21 mouse cellular contexts compared by ENCODE assay signal in the genomic region with DNA sequence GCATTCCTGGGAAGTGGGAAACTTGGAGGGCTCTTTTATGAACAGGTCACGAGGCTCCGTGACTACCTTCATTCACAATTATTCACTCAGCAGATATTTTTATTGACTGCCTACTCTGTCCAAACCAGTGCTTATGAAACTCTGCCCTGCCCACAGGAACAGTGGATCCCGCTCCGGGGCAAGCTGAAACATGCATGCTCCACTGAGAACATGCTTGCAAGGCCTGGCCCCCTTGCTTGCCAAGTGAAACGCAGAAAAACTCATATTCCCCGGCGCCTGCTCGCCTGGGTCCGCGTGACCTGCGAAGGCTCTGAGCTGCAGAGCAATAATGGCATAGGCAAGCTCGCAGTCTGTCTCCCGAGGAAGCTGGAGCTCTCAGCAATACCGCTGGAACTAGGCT. TPM values are rescaled to one million over a fixed set of nuclear protein-coding genes. Genes with fewer than 3 reads are reported as not detected.
A peak's percentile ranks its signal among the peaks of the same experiment; 100 is the strongest.
DNase-seq lines count a peak whose midpoint lies in the region; ATAC-seq and TF ChIP-seq lines count a peak whose summit lies in the region.
"Had no signal": no experiment of that assay in that cellular context is flagged by ENCODE, and none has a peak within 500 bp of the region (broad histone marks: within the 10 kb centered on the region; RNA-seq: fewer than 3 reads in every experiment).

No protein-coding gene starts in this region.

- DNase-seq in limb, embryonic 14.5 days (ENCODE audit: low spot score), result peak; percentile 12
- DNase-seq in limb, embryonic 10.5 days (ENCODE audit: low spot score), result no peak
- no peak for DNase-seq in lung, postnatal 0 days (ENCODE audit: low spot score)
- no peak for DNase-seq in MN1 (ENCODE audit: low spot score)
- no peak for DNase-seq in spleen, adult 18-20 months
- DNase-seq: adrenal gland, postnatal 25 days; B cell, adult 2 months; cerebellum, adult 11-12 months; cerebellum, postnatal 36 days; gastrocnemius, adult 2 months; heart, postnatal 4 days; kidney, adult 2 months; kidney, postnatal 25 days; lung, adult 18-20 months; midbrain, embryonic 14.5 days had no signal

- H3K4me2 ChIP-seq in limb, embryonic 14.5 days (replicated peaks; ENCODE audit: low read depth, low read length, severe bottlenecking), result no peak overlapping the region
- peak overlapping the region; percentile 15; the same call in 1 of the 2 replicates for H3K4me2 ChIP-seq in embryonic facial prominence, embryonic 15.5 days (replicated peaks)
- H3K4me2 ChIP-seq in stomach, embryonic 16.5 days (ENCODE audit: low read depth, low read length), result no peak overlapping the region; the same call in 1 of the 2 replicates
- no peak overlapping the region for H3K4me2 ChIP-seq in lung, postnatal 0 days (replicated peaks; ENCODE audit: low read depth, low read length)
- H3K4me2 ChIP-seq: heart, embryonic 15.5 days; neural tube, embryonic 13.5 days had no signal

- TF ChIP-seq EP300 in lung, postnatal 0 days (IDR thresholded peaks at IDR 0.05), result no peak

- H3K4me3 ChIP-seq in limb, embryonic 14.5 days (replicated peaks; ENCODE audit: low read length), result no peak overlapping the region
- H3K4me3 ChIP-seq in limb, embryonic 10.5 days, result no peak overlapping the region
- no peak overlapping the region for H3K4me3 ChIP-seq in embryonic facial prominence, embryonic 15.5 days (replicated peaks)
- no peak overlapping the region for H3K4me3 ChIP-seq in stomach, embryonic 16.5 days (replicated peaks; ENCODE audit: low read length)
- no peak overlapping the region for H3K4me3 ChIP-seq in lung, postnatal 0 days (ENCODE audit: low read depth, low read length)
- H3K4me3 ChIP-seq: gastrocnemius, adult 2 months; heart, embryonic 15.5 days; megakaryocyte, embryonic 14.5 days; neural tube, embryonic 13.5 days had no signal

- no peak overlapping the region for H3K9ac ChIP-seq in limb, embryonic 14.5 days (ENCODE audit: low read depth, low read length, severe bottlenecking)
- H3K9ac ChIP-seq in embryonic facial prominence, embryonic 15.5 days, result no peak overlapping the region
- H3K9ac ChIP-seq in stomach, embryonic 16.5 days (ENCODE audit: low read length), result no peak overlapping the region
- no peak overlapping the region for H3K9ac ChIP-seq in lung, postnatal 0 days (replicated peaks; ENCODE audit: low read depth)
- H3K9ac ChIP-seq: heart, embryonic 15.5 days; neural tube, embryonic 13.5 days had no signal

- TF ChIP-seq CTCF in lung, postnatal 0 days (IDR thresholded peaks at IDR 0.05), result no peak

- TF ChIP-seq POLR2A in limb, embryonic 14.5 days (IDR thresholded peaks at IDR 0.05; ENCODE audit: borderline replicate concordance, extremely low read depth, insufficient read depth, insufficient read length), result no peak

- no peaks in the 10 kb centered on the region for H3K27me3 ChIP-seq in limb, embryonic 14.5 days (ENCODE audit: control insufficient read depth, insufficient read depth, low read length)
- H3K27me3 ChIP-seq in limb, embryonic 10.5 days (ENCODE audit: low read depth, poor library complexity, severe bottlenecking), result no peaks in the 10 kb centered on the region
- H3K27me3 ChIP-seq in embryonic facial prominence, embryonic 15.5 days, result no peaks in the 10 kb centered on the region
- H3K27me3 ChIP-seq in stomach, embryonic 16.5 days (ENCODE audit: control insufficient read depth, insufficient read depth, low read length), result no peaks in the 10 kb centered on the region
- no peaks in the 10 kb centered on the region for H3K27me3 ChIP-seq in lung, postnatal 0 days (replicated peaks; ENCODE audit: insufficient read depth, low read length)
- H3K27me3 ChIP-seq: heart, embryonic 15.5 days; neural tube, embryonic 13.5 days had no signal

- H3K36me3 ChIP-seq in limb, embryonic 14.5 days (ENCODE audit: control insufficient read depth, insufficient read depth, low read length), result no peaks in the 10 kb centered on the region
- H3K36me3 ChIP-seq in limb, embryonic 10.5 days, result no peaks in the 10 kb centered on the region
- H3K36me3 ChIP-seq in embryonic facial prominence, embryonic 15.5 days, result no peaks in the 10 kb centered on the region
- no peaks in the 10 kb centered on the region for H3K36me3 ChIP-seq in stomach, embryonic 16.5 days (ENCODE audit: control insufficient read depth, insufficient read depth, low read length)
- no peaks in the 10 kb centered on the region for H3K36me3 ChIP-seq in lung, postnatal 0 days (ENCODE audit: insufficient read depth, low read length)
- H3K36me3 ChIP-seq: heart, embryonic 15.5 days; neural tube, embryonic 13.5 days had no signal

- ATAC-seq in limb, embryonic 14.5 days (ENCODE audit: low FRiP score, low read depth), result no peak
- ATAC-seq in embryonic facial prominence, embryonic 15.5 days (ENCODE audit: insufficient number of reproducible peaks, low FRiP score, low TSS enrichment, low read depth), result no peak
- no peak for ATAC-seq in stomach, embryonic 16.5 days (ENCODE audit: insufficient read depth, low FRiP score)
- no peak for ATAC-seq in lung, postnatal 0 days
- ATAC-seq: hindbrain, postnatal 0 days had no signal

- 76% methylated on average over 14 of the region's 14 CpGs for WGBS in limb, embryonic 14.5 days
- WGBS in limb, embryonic 10.5 days, result 84% methylated on average over 14 of the region's 14 CpGs
- whole genome bisulfite sequencing in embryonic facial prominence, embryonic 15.5 days, result 63% methylated on average over 14 of the region's 14 CpGs
- WGBS in stomach, embryonic 16.5 days, result 73% methylated on average over 14 of the region's 14 CpGs
- 77% methylated on average over 14 of the region's 14 CpGs for WGBS in lung, postnatal 0 days

- no peaks in the 10 kb centered on the region for H3K4me1 ChIP-seq in limb, embryonic 14.5 days (ENCODE audit: control insufficient read depth, insufficient read depth, low read length)
- peaks cover 7% of the 10 kb centered on the region for H3K4me1 ChIP-seq in limb, embryonic 10.5 days
- H3K4me1 ChIP-seq in embryonic facial prominence, embryonic 15.5 days, result peaks cover 14% of the 10 kb centered on the region
- peaks cover 2% of the 10 kb centered on the region; the same call in 1 of the 2 replicates for H3K4me1 ChIP-seq in stomach, embryonic 16.5 days (ENCODE audit: control insufficient read depth, insufficient read depth, low read length)
- peaks cover 6% of the 10 kb centered on the region; the same call in 1 of the 2 replicates for H3K4me1 ChIP-seq in lung, postnatal 0 days (ENCODE audit: insufficient read depth, low read depth, low read length)

- no peak overlapping the region for H3K27ac ChIP-seq in limb, embryonic 14.5 days (replicated peaks; ENCODE audit: low read depth, low read length)
- no peak overlapping the region for H3K27ac ChIP-seq in limb, embryonic 10.5 days
- peak overlapping the region; percentile 75 for H3K27ac ChIP-seq in embryonic facial prominence, embryonic 15.5 days (replicated peaks)
- peak overlapping the region; percentile 78 for H3K27ac ChIP-seq in stomach, embryonic 16.5 days (ENCODE audit: low read length)
- H3K27ac ChIP-seq in lung, postnatal 0 days (ENCODE audit: low read length), result no peak overlapping the region
- H3K27ac ChIP-seq: gastrocnemius, adult 2 months; heart, embryonic 15.5 days; hindbrain, postnatal 0 days; neural tube, embryonic 13.5 days had no signal

- H3K9me3 ChIP-seq in limb, embryonic 14.5 days (ENCODE audit: control insufficient read depth, low read length), result no peaks in the 10 kb centered on the region
- no peaks in the 10 kb centered on the region for H3K9me3 ChIP-seq in limb, embryonic 10.5 days (replicated peaks)
- H3K9me3 ChIP-seq in embryonic facial prominence, embryonic 15.5 days (replicated peaks), result no peaks in the 10 kb centered on the region
- no peaks in the 10 kb centered on the region for H3K9me3 ChIP-seq in stomach, embryonic 16.5 days (replicated peaks; ENCODE audit: control insufficient read depth, low read length)
- H3K9me3 ChIP-seq in lung, postnatal 0 days (ENCODE audit: low read length), result no peaks in the 10 kb centered on the region
- H3K9me3 ChIP-seq: heart, embryonic 15.5 days; megakaryocyte, embryonic 14.5 days; neural tube, embryonic 13.5 days had no signal

RNA-seq across cellular contexts. Expression of a gene that starts 43.9 kb away (rescaled TPM):
- 0.50 and 0.57 TPM in 2 replicates for polyA plus RNA-seq in limb, embryonic 14.5 days (2012; rRNA removed)
- 1.3 TPM in 2 replicates for polyA plus RNA-seq in limb, embryonic 14.5 days (2014; fragmentation: Nextera tagmentation; extraction: Ambion mirVana)
- 0.78 and 0.96 TPM in 2 replicates for polyA plus RNA-seq in limb, embryonic 10.5 days (2016; fragmentation: Nextera tagmentation; extraction: Ambion mirVana)
- polyA plus RNA-seq in embryonic facial prominence, embryonic 15.5 days (2015; fragmentation: Nextera tagmentation; extraction: Ambion mirVana), result 1.5 and 1.6 TPM in 2 replicates
- 0.72 and 1.3 TPM in 2 replicates for polyA plus RNA-seq in stomach, embryonic 16.5 days (2015; fragmentation: Nextera tagmentation; extraction: Ambion mirVana)
- 1.5 and 1.8 TPM in 2 replicates for polyA plus RNA-seq in lung, postnatal 0 days (2015; fragmentation: Nextera tagmentation; extraction: Ambion mirVana)

RNA-seq across cellular contexts. Expression of a gene that starts 43.9 kb away (rescaled TPM):
- polyA plus RNA-seq in limb, embryonic 14.5 days (2012; rRNA removed), result 33.7 and 54.4 TPM in 2 replicates
- 45.4 and 52.4 TPM in 2 replicates for polyA plus RNA-seq in limb, embryonic 14.5 days (2014; fragmentation: Nextera tagmentation; extraction: Ambion mirVana)
- 52.7 and 60.0 TPM in 2 replicates for polyA plus RNA-seq in limb, embryonic 10.5 days (2016; fragmentation: Nextera tagmentation; extraction: Ambion mirVana)
- polyA plus RNA-seq in embryonic facial prominence, embryonic 15.5 days (2015; fragmentation: Nextera tagmentation; extraction: Ambion mirVana), result 46.4 and 52.2 TPM in 2 replicates
- polyA plus RNA-seq in stomach, embryonic 16.5 days (2015; fragmentation: Nextera tagmentation; extraction: Ambion mirVana), result 43.9 and 45.6 TPM in 2 replicates
- 29.5 and 33.9 TPM in 2 replicates for polyA plus RNA-seq in lung, postnatal 0 days (2015; fragmentation: Nextera tagmentation; extraction: Ambion mirVana)

Comparison
In these comparisons a context has a peak if more than half of its experiments do, and no peak if none do; other contexts are left out.
1. H3K27ac ChIP-seq: peak in embryonic facial prominence, embryonic 15.5 days (single experiment) and stomach, embryonic 16.5 days (single experiment); none in limb, embryonic 14.5 days (single experiment), limb, embryonic 10.5 days (single experiment) and lung, postnatal 0 days (single experiment).